Mouse (Mus musculus) adrenal gland, postnatal 36 days (tissue): ENCODE results near the gene Trim2. TPM values are rescaled to one million over a fixed set of nuclear protein-coding genes. Genes with fewer than 3 reads are reported as not detected.

Experiments used
- DNase-seq, 2 experiments: peaks; one replicate each; pipeline ENCODE4 v3.0.0; 2021; ENCODE audit warnings: mixed read lengths in 1 of 2
- total RNA-seq, 2 experiments: library from RNA; stranded (reverse); gene quantifications; 2 replicates each; pipeline ENCODE4 v1.2.3; 2021

Gene Trim2
- total RNA-seq, 2 experiments from 2014 or later = 36.9 to 88.8 TPM

- no peak for DNase-seq
Observed at GRCm38 (mm10) chr3:84258518-84259031, 48.1 kb downstream of the Trim2 start.

GRCm38 (mm10) chr3:84257989-84258517 is 48.6 kb downstream of the Trim2 start:
- DNase-seq = peak in 1 of 2 experiments; percentile 31

- no peak for DNase-seq
Observed at GRCm38 (mm10) chr3:84254520-84254878, 52.2 kb downstream of the Trim2 start.

GRCm38 (mm10) chr3:84253655-84254519 is 52.8 kb downstream of the Trim2 start:
- DNase-seq = no peak

GRCm38 (mm10) chr3:84252776-84253654 is 53.7 kb downstream of the Trim2 start:
- no peak for DNase-seq

- DNase-seq = no peak
Observed at GRCm38 (mm10) chr3:84251721-84252120, 55.0 kb downstream of the Trim2 start.

GRCm38 (mm10) chr3:84250275-84250674 is 56.4 kb downstream of the Trim2 start:
- DNase-seq = no peak

- no peak for DNase-seq
Observed at GRCm38 (mm10) chr3:84247789-84248188, 58.9 kb downstream of the Trim2 start.

- DNase-seq = no peak
Observed at GRCm38 (mm10) chr3:84246421-84246861, 60.2 kb downstream of the Trim2 start.

- DNase-seq = no peak
Observed at GRCm38 (mm10) chr3:84243116-84243515, 63.6 kb downstream of the Trim2 start.

- peak; percentile 3 to 25 for DNase-seq
Observed at GRCm38 (mm10) chr3:84242497-84242896, 64.2 kb downstream of the Trim2 start.

- DNase-seq = no peak
Observed at GRCm38 (mm10) chr3:84241098-84241497, 65.6 kb downstream of the Trim2 start.

- peak; percentile 3 to 33 for DNase-seq
Observed at GRCm38 (mm10) chr3:84235420-84236304, 71.0 kb downstream of the Trim2 start.

GRCm38 (mm10) chr3:84234562-84234961 is 72.1 kb downstream of the Trim2 start:
- DNase-seq = no peak

- DNase-seq = no peak
Observed at GRCm38 (mm10) chr3:84233663-84234415, 72.8 kb downstream of the Trim2 start.

GRCm38 (mm10) chr3:84232312-84232711 is 74.4 kb downstream of the Trim2 start:
- DNase-seq = no peak

- peak; percentile 75 to 76 for DNase-seq
Observed at GRCm38 (mm10) chr3:84230988-84231387, 75.7 kb downstream of the Trim2 start.

- peak; percentile 30 to 39 for DNase-seq
Observed at GRCm38 (mm10) chr3:84228911-84229310, 77.8 kb downstream of the Trim2 start.

- peak; percentile 66 to 83 for DNase-seq
Observed at GRCm38 (mm10) chr3:84228203-84228870, 78.3 kb downstream of the Trim2 start.

- DNase-seq = peak in 1 of 2 experiments; percentile 10
Observed at GRCm38 (mm10) chr3:84227628-84228027, 79.0 kb downstream of the Trim2 start.
